Mouse (Mus musculus): ENCODE data around the gene Eloa. TPM values are rescaled to one million over a fixed set of nuclear protein-coding genes. Genes with fewer than 3 reads are reported as not detected.
A peak's percentile ranks its signal among the peaks of the same experiment; 100 is the strongest.
"Not testable (repeated sequence)": the region's sequence is repeated elsewhere in the genome, so short reads cannot be mapped to it uniquely, and the experiment has no call there.

Eloa gene
- polyA plus RNA-seq (2014; fragmentation: Nextera tagmentation; extraction: Ambion mirVana) = 48.6 and 51.6 TPM in 2 replicates

- H3K4me3 ChIP-seq (ENCODE audit: low read depth, low read length) = peak within 1 kb of the TSS; percentile 100
- peak; percentile 98 for ATAC-seq (replicated peaks; ENCODE audit: low FRiP score)
- under 1% methylated on average over 48 of the region's 48 CpGs for WGBS
These were observed at the start of gene Eloa for GRCm38 (mm10) chr4:136021549-136022047. Gene Eloa (minus strand): TSS chr4:136021763.

GRCm38 (mm10) chr4:136071178-136071714, 49.7 kb upstream of the Eloa start:
- Histone ChIP-seq H3K27me3 (replicated peaks; ENCODE audit: control insufficient read depth, insufficient read depth, low read length) (peaks cover 8% of the 10 kb centered on the region; the same call in 1 of the 2 replicates), H3K9ac (ENCODE audit: low read depth, low read length) (no peak overlapping the region), H3K27ac (ENCODE audit: low read depth, low read length) (no peak overlapping the region), H3K4me3 (ENCODE audit: low read depth, low read length) (no peak overlapping the region), H3K4me1 (replicated peaks; ENCODE audit: control insufficient read depth, insufficient read depth, low read length) (peaks cover 7% of the 10 kb centered on the region), H3K4me2 (no peak overlapping the region), H3K9me3 (ENCODE audit: control insufficient read depth, low read length) (no peaks in the 10 kb centered on the region), H3K36me3 (ENCODE audit: control insufficient read depth, insufficient read depth, low read length) (no peaks in the 10 kb centered on the region)
- ATAC-seq (replicated peaks; ENCODE audit: low FRiP score) = no peak
- WGBS = 2% methylated on average over 15 of the region's 15 CpGs
- peak; percentile 77 for DNase-seq (ENCODE audit: low spot score)

More at GRCm38 (mm10) chr4:136021549-136022047, at the start of gene Eloa:
- peak within 1 kb of the TSS; percentile 98 for H3K9ac ChIP-seq (ENCODE audit: low read depth, low read length)
- no peaks in the 10 kb centered on the region for H3K27me3 ChIP-seq (replicated peaks; ENCODE audit: control insufficient read depth, insufficient read depth, low read length)
- peak; percentile 100 for DNase-seq (ENCODE audit: low spot score)
- peak within 1 kb of the TSS; percentile 87 for H3K27ac ChIP-seq (ENCODE audit: low read depth, low read length)
- H3K4me2 ChIP-seq = peak within 1 kb of the TSS; percentile 84
- H3K4me1 ChIP-seq (replicated peaks; ENCODE audit: control insufficient read depth, insufficient read depth, low read length) = peaks cover 11% of the 10 kb centered on the region
- no peaks in the 10 kb centered on the region for H3K9me3 ChIP-seq (ENCODE audit: control insufficient read depth, low read length)
- H3K36me3 ChIP-seq (ENCODE audit: control insufficient read depth, insufficient read depth, low read length) = no peaks in the 10 kb centered on the region; the same call in 1 of the 2 replicates

GRCm38 (mm10) chr4:136070592-136070991, 49.0 kb upstream of the Eloa start:
- 37% methylated on average over 6 of the region's 6 CpGs for WGBS
- no peaks in the 10 kb centered on the region for H3K9me3 ChIP-seq (ENCODE audit: control insufficient read depth, low read length)
- no peak overlapping the region for H3K4me2 ChIP-seq
- no peak overlapping the region for H3K4me3 ChIP-seq (ENCODE audit: low read depth, low read length)
- H3K4me1 ChIP-seq (replicated peaks; ENCODE audit: control insufficient read depth, insufficient read depth, low read length) = peaks cover 7% of the 10 kb centered on the region
- H3K9ac ChIP-seq (ENCODE audit: low read depth, low read length) = no peak overlapping the region
- no peaks in the 10 kb centered on the region for H3K36me3 ChIP-seq (ENCODE audit: control insufficient read depth, insufficient read depth, low read length)
- ATAC-seq (replicated peaks; ENCODE audit: low FRiP score) = no peak
- H3K27ac ChIP-seq (ENCODE audit: low read depth, low read length) = no peak overlapping the region
- peaks cover 8% of the 10 kb centered on the region; the same call in 1 of the 2 replicates for H3K27me3 ChIP-seq (replicated peaks; ENCODE audit: control insufficient read depth, insufficient read depth, low read length)
- DNase-seq (ENCODE audit: low spot score) = no peak

GRCm38 (mm10) chr4:136069954-136070353, 48.4 kb upstream of the Eloa start:
- no peaks in the 10 kb centered on the region for H3K9me3 ChIP-seq (ENCODE audit: control insufficient read depth, low read length)
- H3K4me1 ChIP-seq (replicated peaks; ENCODE audit: control insufficient read depth, insufficient read depth, low read length) = peaks cover 7% of the 10 kb centered on the region
- H3K4me2 ChIP-seq = no peak overlapping the region
- no peak overlapping the region for H3K4me3 ChIP-seq (ENCODE audit: low read depth, low read length)
- no peak overlapping the region for H3K9ac ChIP-seq (ENCODE audit: low read depth, low read length)
- no peaks in the 10 kb centered on the region for H3K36me3 ChIP-seq (ENCODE audit: control insufficient read depth, insufficient read depth, low read length)
- no peak overlapping the region for H3K27ac ChIP-seq (ENCODE audit: low read depth, low read length)
- peaks cover 8% of the 10 kb centered on the region; the same call in 1 of the 2 replicates for H3K27me3 ChIP-seq (replicated peaks; ENCODE audit: control insufficient read depth, insufficient read depth, low read length)
- ATAC-seq (replicated peaks; ENCODE audit: low FRiP score) (peak; percentile 43; the same call in 1 of the 2 replicates), DNase-seq (ENCODE audit: low spot score) (peak; percentile 85)
- 3% methylated on average over 18 of the region's 18 CpGs for WGBS

- no peak overlapping the region for H3K27ac ChIP-seq (ENCODE audit: low read depth, low read length)
- H3K36me3 ChIP-seq (ENCODE audit: control insufficient read depth, insufficient read depth, low read length) = no peaks in the 10 kb centered on the region
- no peak overlapping the region for H3K4me2 ChIP-seq
- no peak overlapping the region for H3K4me3 ChIP-seq (ENCODE audit: low read depth, low read length)
- peaks cover 7% of the 10 kb centered on the region for H3K4me1 ChIP-seq (replicated peaks; ENCODE audit: control insufficient read depth, insufficient read depth, low read length)
- no peak for DNase-seq (ENCODE audit: low spot score)
- peak; percentile 64 for ATAC-seq (replicated peaks; ENCODE audit: low FRiP score)
- no peak overlapping the region for H3K9ac ChIP-seq (ENCODE audit: low read depth, low read length)
- 44% methylated on average over 4 of the region's 4 CpGs for WGBS
- peaks cover 8% of the 10 kb centered on the region; the same call in 1 of the 2 replicates for H3K27me3 ChIP-seq (replicated peaks; ENCODE audit: control insufficient read depth, insufficient read depth, low read length)
- no peaks in the 10 kb centered on the region for H3K9me3 ChIP-seq (ENCODE audit: control insufficient read depth, low read length)
These were observed 47.8 kb upstream of the Eloa start for GRCm38 (mm10) chr4:136069313-136069712.

GRCm38 (mm10) chr4:136063143-136063542, 41.6 kb upstream of the Eloa start:
- no peaks in the 10 kb centered on the region for H3K9me3 ChIP-seq (ENCODE audit: control insufficient read depth, low read length)
- ATAC-seq (replicated peaks; ENCODE audit: low FRiP score) (no peak), DNase-seq (ENCODE audit: low spot score) (no peak)
- H3K36me3 ChIP-seq (ENCODE audit: control insufficient read depth, insufficient read depth, low read length) = no peaks in the 10 kb centered on the region
- no peak overlapping the region for H3K4me2 ChIP-seq
- H3K9ac ChIP-seq (ENCODE audit: low read depth, low read length) = no peak overlapping the region
- 84% methylated on average over 4 of the region's 4 CpGs for WGBS
- no peak overlapping the region for H3K27ac ChIP-seq (ENCODE audit: low read depth, low read length)
- H3K4me1 ChIP-seq (replicated peaks; ENCODE audit: control insufficient read depth, insufficient read depth, low read length) = no peaks in the 10 kb centered on the region
- H3K4me3 ChIP-seq (ENCODE audit: low read depth, low read length) = no peak overlapping the region
- H3K27me3 ChIP-seq (replicated peaks; ENCODE audit: control insufficient read depth, insufficient read depth, low read length) = no peaks in the 10 kb centered on the region

GRCm38 (mm10) chr4:136059800-136060488, 38.4 kb upstream of the Eloa start:
- H3K4me1 ChIP-seq (replicated peaks; ENCODE audit: control insufficient read depth, insufficient read depth, low read length); H3K4me2 ChIP-seq; H3K9ac ChIP-seq (ENCODE audit: low read depth, low read length); H3K4me3 ChIP-seq (ENCODE audit: low read depth, low read length); ATAC-seq (replicated peaks; ENCODE audit: low FRiP score); DNase-seq (ENCODE audit: low spot score); H3K9me3 ChIP-seq (ENCODE audit: control insufficient read depth, low read length); H3K36me3 ChIP-seq (ENCODE audit: control insufficient read depth, insufficient read depth, low read length); H3K27ac ChIP-seq (ENCODE audit: low read depth, low read length); H3K27me3 ChIP-seq (replicated peaks; ENCODE audit: control insufficient read depth, insufficient read depth, low read length): not testable (repeated sequence)
- WGBS = 50% methylated on average over 9 of the region's 9 CpGs

GRCm38 (mm10) chr4:136057916-136058315, 36.4 kb upstream of the Eloa start:
- ATAC-seq (replicated peaks; ENCODE audit: low FRiP score) (no peak), DNase-seq (ENCODE audit: low spot score) (no peak)
- Histone ChIP-seq H3K9ac (ENCODE audit: low read depth, low read length) (no peak overlapping the region), H3K9me3 (ENCODE audit: control insufficient read depth, low read length) (no peaks in the 10 kb centered on the region), H3K4me2 (no peak overlapping the region), H3K4me1 (replicated peaks; ENCODE audit: control insufficient read depth, insufficient read depth, low read length) (no peaks in the 10 kb centered on the region), H3K36me3 (ENCODE audit: control insufficient read depth, insufficient read depth, low read length) (no peaks in the 10 kb centered on the region), H3K4me3 (ENCODE audit: low read depth, low read length) (no peak overlapping the region), H3K27ac (ENCODE audit: low read depth, low read length) (no peak overlapping the region), H3K27me3 (replicated peaks; ENCODE audit: control insufficient read depth, insufficient read depth, low read length) (no peaks in the 10 kb centered on the region)
- WGBS = 81% methylated on average over 5 of the region's 5 CpGs

Measured in liver, embryonic 11.5 days (tissue).